Mouse (Mus musculus): ENCODE results near the gene Gng4. TPM values are rescaled to one million over a fixed set of nuclear protein-coding genes. Genes with fewer than 3 reads are reported as not detected.

Gene Gng4
- polyA plus RNA-seq, 1 experiment from 2014 or later: not detected

DNA sequence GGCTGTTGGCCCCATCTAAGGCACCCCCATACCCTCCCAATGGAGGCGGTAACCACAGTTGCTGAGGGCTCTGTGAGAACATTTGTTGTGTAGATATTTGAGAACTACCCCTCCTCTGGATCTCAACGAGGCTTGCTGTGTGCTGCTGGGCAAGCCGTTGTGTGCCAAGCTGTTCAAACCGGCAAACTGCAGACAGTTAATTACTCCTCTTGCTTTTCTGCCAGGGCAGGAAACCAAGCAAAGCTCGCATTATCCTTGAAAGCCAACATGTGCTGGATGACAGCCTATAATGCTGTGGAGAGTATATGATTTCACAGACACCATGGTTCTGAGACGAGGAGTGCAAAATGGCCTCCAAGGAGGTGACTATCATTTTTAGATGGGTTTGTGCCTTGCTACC lies 42.7 kb downstream of the Gng4 start:
- WGBS: 80% methylated on average over 6 of the region's 6 CpGs
- Histone ChIP-seq H3K27me3 (replicated peaks; ENCODE audit: control insufficient read depth, insufficient read depth, low read length) (no peaks in the 10 kb centered on the region), H3K4me3 (ENCODE audit: low read depth, low read length) (no peak overlapping the region), H3K4me2 (no peak overlapping the region), H3K36me3 (ENCODE audit: control insufficient read depth, insufficient read depth, low read length) (no peaks in the 10 kb centered on the region), H3K9me3 (ENCODE audit: control insufficient read depth, low read length) (no peaks in the 10 kb centered on the region), H3K9ac (ENCODE audit: low read depth, low read length) (no peak overlapping the region), H3K4me1 (replicated peaks; ENCODE audit: control insufficient read depth, insufficient read depth, low read length) (no peaks in the 10 kb centered on the region), H3K27ac (ENCODE audit: low read depth, low read length) (no peak overlapping the region)
- DNase-seq (ENCODE audit: low spot score) (no peak), ATAC-seq (replicated peaks; ENCODE audit: low FRiP score) (no peak)

DNA sequence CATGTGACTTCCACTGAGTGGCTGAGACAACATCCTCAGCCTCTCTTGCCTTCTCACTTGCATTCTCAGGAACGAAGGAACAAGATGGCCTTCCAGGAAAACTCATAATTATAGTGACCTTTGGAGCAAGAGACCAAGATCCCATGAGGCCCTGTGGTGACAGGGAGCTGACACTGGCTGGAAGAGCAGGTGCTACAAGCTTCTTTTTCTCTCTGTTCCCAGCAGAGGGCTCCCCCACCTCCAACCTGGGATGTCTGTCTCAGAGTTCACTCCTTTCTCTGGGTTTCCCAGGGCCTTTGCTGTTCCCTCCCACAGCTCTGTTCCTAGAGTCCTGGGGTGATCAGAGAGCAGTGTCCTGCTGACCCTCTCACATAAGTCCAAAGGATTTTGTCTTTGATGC lies 44.3 kb downstream of the Gng4 start:
- no peak overlapping the region for H3K27ac ChIP-seq (ENCODE audit: low read depth, low read length)
- no peaks in the 10 kb centered on the region for H3K4me1 ChIP-seq (replicated peaks; ENCODE audit: control insufficient read depth, insufficient read depth, low read length)
- DNase-seq (ENCODE audit: low spot score) (no peak), ATAC-seq (replicated peaks; ENCODE audit: low FRiP score) (no peak)
- H3K36me3 ChIP-seq (ENCODE audit: control insufficient read depth, insufficient read depth, low read length): no peaks in the 10 kb centered on the region
- H3K4me3 ChIP-seq (ENCODE audit: low read depth, low read length): no peak overlapping the region
- 30% methylated on average over 1 of the region's 1 CpGs for WGBS
- no peak overlapping the region for H3K4me2 ChIP-seq
- no peak overlapping the region for H3K9ac ChIP-seq (ENCODE audit: low read depth, low read length)
- no peaks in the 10 kb centered on the region for H3K27me3 ChIP-seq (replicated peaks; ENCODE audit: control insufficient read depth, insufficient read depth, low read length)
- no peaks in the 10 kb centered on the region for H3K9me3 ChIP-seq (ENCODE audit: control insufficient read depth, low read length)

DNA sequence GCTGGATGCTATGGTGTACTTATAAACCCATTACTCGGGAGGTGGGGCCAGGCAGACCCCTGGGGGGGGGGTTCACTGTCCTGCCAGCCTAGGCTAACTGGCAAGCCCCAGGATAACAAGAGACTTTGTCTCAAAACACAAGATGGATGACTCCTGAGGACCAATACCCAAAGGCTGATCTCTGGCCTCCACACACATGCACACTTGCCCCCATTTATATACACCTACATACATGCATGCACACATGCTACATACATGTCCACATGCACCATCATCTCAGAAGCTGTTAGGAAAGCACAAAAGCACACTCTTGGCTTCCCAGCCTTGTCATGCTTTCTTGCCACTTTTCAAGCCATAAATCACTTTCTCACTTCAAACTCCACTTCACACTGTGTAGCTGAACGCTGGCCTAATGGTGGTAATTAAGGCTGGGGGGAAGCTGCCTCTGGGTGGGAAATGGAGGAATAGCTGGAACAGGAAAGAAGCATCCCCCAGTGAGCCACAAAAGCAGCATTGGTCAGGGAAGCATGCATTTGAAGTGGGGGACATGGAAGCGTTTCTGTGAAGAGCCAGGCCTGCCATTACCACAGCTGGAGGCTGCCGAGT lies 46.7 kb downstream of the Gng4 start:
- no peak overlapping the region for H3K4me3 ChIP-seq (ENCODE audit: low read depth, low read length)
- no peak overlapping the region for H3K4me2 ChIP-seq
- no peaks in the 10 kb centered on the region for H3K9me3 ChIP-seq (ENCODE audit: control insufficient read depth, low read length)
- no peak overlapping the region for H3K9ac ChIP-seq (ENCODE audit: low read depth, low read length)
- no peaks in the 10 kb centered on the region for H3K4me1 ChIP-seq (replicated peaks; ENCODE audit: control insufficient read depth, insufficient read depth, low read length)
- H3K27ac ChIP-seq (ENCODE audit: low read depth, low read length): no peak overlapping the region
- H3K36me3 ChIP-seq (ENCODE audit: control insufficient read depth, insufficient read depth, low read length): no peaks in the 10 kb centered on the region
- 43% methylated on average over 4 of the region's 4 CpGs for WGBS
- no peaks in the 10 kb centered on the region for H3K27me3 ChIP-seq (replicated peaks; ENCODE audit: control insufficient read depth, insufficient read depth, low read length)
- no peak for ATAC-seq (replicated peaks; ENCODE audit: low FRiP score)
- no peak for DNase-seq (ENCODE audit: low spot score)

DNA sequence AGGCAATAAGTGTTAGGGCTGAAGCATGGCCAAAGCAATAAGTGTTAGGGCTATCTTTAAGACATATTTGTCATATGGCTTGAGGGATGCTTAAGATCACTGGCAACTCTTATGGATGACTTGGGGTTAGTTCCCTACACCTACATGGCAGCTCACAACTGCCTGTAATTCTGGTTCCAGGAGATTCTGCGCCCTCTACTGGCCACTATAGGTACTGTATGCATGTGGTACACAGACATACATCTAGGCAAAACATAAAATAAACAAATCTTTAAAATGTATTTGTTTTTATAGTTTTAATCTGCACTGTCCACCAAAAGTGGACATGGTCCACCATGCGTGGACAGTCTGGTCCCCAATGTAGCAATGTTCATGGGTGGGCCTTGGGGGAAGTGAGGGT lies 51.3 kb downstream of the Gng4 start:
- Histone ChIP-seq H3K4me1 (replicated peaks; ENCODE audit: control insufficient read depth, insufficient read depth, low read length) (no peaks in the 10 kb centered on the region), H3K9ac (ENCODE audit: low read depth, low read length) (no peak overlapping the region), H3K4me3 (ENCODE audit: low read depth, low read length) (no peak overlapping the region), H3K27ac (ENCODE audit: low read depth, low read length) (no peak overlapping the region), H3K9me3 (ENCODE audit: control insufficient read depth, low read length) (no peaks in the 10 kb centered on the region), H3K36me3 (ENCODE audit: control insufficient read depth, insufficient read depth, low read length) (no peaks in the 10 kb centered on the region), H3K27me3 (replicated peaks; ENCODE audit: control insufficient read depth, insufficient read depth, low read length) (no peaks in the 10 kb centered on the region), H3K4me2 (no peak overlapping the region)
- no peak for DNase-seq (ENCODE audit: low spot score)
- ATAC-seq (replicated peaks; ENCODE audit: low FRiP score): no peak
- 53% methylated on average over 2 of the region's 2 CpGs for WGBS

DNA sequence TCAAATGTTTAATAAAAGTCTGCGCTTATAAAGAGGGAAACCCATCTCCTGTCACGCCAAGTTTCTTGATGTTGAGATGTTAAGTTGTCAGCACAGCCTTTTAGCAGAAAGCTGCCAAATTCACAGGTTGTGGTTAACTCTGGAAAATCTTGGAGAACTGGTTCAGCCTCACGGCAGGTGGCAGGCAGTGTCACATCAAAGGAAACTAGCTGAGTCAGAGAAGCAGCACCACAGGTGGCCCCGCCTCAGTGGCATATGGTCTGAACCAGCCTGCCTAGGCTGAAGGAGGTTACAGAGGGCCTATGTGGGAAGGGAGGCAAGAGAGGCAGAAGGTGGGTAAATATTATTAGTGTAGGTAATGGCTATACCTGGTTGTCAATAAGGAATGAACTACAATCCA lies 61.2 kb downstream of the Gng4 start:
- ATAC-seq (replicated peaks; ENCODE audit: low FRiP score) (no peak), DNase-seq (ENCODE audit: low spot score) (no peak)
- H3K4me3 ChIP-seq (ENCODE audit: low read depth, low read length): no peak overlapping the region
- no peaks in the 10 kb centered on the region for H3K27me3 ChIP-seq (replicated peaks; ENCODE audit: control insufficient read depth, insufficient read depth, low read length)
- no peak overlapping the region for H3K4me2 ChIP-seq
- H3K9ac ChIP-seq (ENCODE audit: low read depth, low read length): no peak overlapping the region
- H3K36me3 ChIP-seq (ENCODE audit: control insufficient read depth, insufficient read depth, low read length): no peaks in the 10 kb centered on the region
- H3K4me1 ChIP-seq (replicated peaks; ENCODE audit: control insufficient read depth, insufficient read depth, low read length): no peaks in the 10 kb centered on the region
- H3K9me3 ChIP-seq (ENCODE audit: control insufficient read depth, low read length): no peaks in the 10 kb centered on the region
- H3K27ac ChIP-seq (ENCODE audit: low read depth, low read length): no peak overlapping the region
- 51% methylated on average over 4 of the region's 4 CpGs for WGBS

DNA sequence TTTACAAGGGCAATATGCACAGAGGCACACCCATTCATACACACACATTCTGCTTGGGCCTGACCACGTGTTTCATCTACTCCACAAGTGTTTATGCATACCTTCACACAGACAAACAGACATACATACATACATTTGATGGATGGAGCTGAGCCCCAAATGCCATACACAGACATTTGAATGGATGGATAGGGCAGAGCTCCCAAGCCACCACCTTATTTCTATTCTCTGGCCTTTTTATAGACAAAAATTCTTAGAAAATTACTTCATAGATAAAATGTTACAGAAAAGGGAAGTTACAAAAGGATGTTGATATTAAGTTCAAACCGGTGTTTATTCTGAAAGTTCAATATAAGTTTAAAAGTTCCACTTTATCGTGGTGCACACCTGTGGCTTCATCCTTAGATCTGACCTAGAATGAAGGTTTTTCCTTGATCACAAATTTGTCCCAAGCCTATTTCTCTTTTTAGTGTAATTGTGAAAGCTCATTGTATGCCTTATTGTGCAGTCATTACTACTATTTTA lies 63.3 kb downstream of the Gng4 start:
- H3K4me1 ChIP-seq (replicated peaks; ENCODE audit: control insufficient read depth, insufficient read depth, low read length): no peaks in the 10 kb centered on the region
- H3K27ac ChIP-seq (ENCODE audit: low read depth, low read length): no peak overlapping the region
- H3K36me3 ChIP-seq (ENCODE audit: control insufficient read depth, insufficient read depth, low read length): no peaks in the 10 kb centered on the region
- H3K4me2 ChIP-seq: no peak overlapping the region
- ATAC-seq (replicated peaks; ENCODE audit: low FRiP score) (no peak), DNase-seq (ENCODE audit: low spot score) (no peak)
- no peak overlapping the region for H3K4me3 ChIP-seq (ENCODE audit: low read depth, low read length)
- H3K27me3 ChIP-seq (replicated peaks; ENCODE audit: control insufficient read depth, insufficient read depth, low read length): no peaks in the 10 kb centered on the region
- WGBS: 73% methylated on average over 3 of the region's 3 CpGs
- H3K9me3 ChIP-seq (ENCODE audit: control insufficient read depth, low read length): no peaks in the 10 kb centered on the region
- H3K9ac ChIP-seq (ENCODE audit: low read depth, low read length): no peak overlapping the region

DNA sequence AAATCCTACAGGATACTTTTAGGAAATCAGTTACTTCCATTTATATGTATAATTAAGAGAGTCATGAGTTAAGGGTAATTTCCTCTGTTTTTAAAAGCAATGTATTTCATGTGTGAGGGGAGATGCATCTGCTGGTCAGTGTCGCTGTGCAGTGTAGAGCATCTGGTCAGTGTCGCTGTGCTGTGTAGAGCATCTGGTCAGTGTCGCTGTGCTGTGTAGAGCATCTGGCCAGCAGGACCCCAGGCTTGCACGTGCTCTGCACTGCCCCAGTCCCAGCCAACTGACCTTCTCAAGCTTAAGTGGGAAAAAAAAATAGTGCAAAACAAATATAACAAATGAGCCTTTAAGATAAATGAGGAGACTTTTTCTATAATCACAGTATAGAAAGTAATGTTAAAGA lies 73.3 kb downstream of the Gng4 start:
- H3K4me1 ChIP-seq (replicated peaks; ENCODE audit: control insufficient read depth, insufficient read depth, low read length): no peaks in the 10 kb centered on the region
- no peaks in the 10 kb centered on the region for H3K9me3 ChIP-seq (ENCODE audit: control insufficient read depth, low read length)
- H3K4me2 ChIP-seq: no peak overlapping the region
- no peaks in the 10 kb centered on the region for H3K36me3 ChIP-seq (ENCODE audit: control insufficient read depth, insufficient read depth, low read length)
- DNase-seq (ENCODE audit: low spot score) (no peak), ATAC-seq (replicated peaks; ENCODE audit: low FRiP score) (no peak)
- no peak overlapping the region for H3K27ac ChIP-seq (ENCODE audit: low read depth, low read length)
- H3K27me3 ChIP-seq (replicated peaks; ENCODE audit: control insufficient read depth, insufficient read depth, low read length): no peaks in the 10 kb centered on the region
- WGBS: 62% methylated on average over 4 of the region's 4 CpGs
- no peak overlapping the region for H3K4me3 ChIP-seq (ENCODE audit: low read depth, low read length)
- no peak overlapping the region for H3K9ac ChIP-seq (ENCODE audit: low read depth, low read length)

DNA sequence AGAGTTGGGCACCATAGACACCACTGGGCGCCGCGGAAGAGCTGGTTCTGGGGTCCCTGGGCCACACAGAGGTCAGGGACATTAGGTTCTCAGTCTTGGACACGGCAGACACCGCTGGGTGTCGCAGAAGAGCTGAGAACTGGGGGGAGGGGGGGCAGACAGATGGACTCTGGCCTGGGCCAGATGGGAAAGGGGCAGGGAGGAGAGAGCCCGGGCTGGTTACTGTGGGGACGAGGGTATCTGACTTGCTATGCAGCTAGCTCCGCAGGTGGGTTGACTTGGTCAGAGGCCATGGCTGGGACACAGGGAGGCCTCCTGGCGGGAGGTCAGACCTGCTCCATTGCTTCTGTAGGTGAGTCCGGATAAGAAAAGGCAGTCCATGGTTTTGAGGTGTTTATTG lies 78.5 kb downstream of the Gng4 start:
- Histone ChIP-seq H3K27me3 (replicated peaks; ENCODE audit: control insufficient read depth, insufficient read depth, low read length) (no peaks in the 10 kb centered on the region), H3K4me1 (replicated peaks; ENCODE audit: control insufficient read depth, insufficient read depth, low read length) (no peaks in the 10 kb centered on the region), H3K4me3 (ENCODE audit: low read depth, low read length) (no peak overlapping the region), H3K4me2 (no peak overlapping the region), H3K27ac (ENCODE audit: low read depth, low read length) (no peak overlapping the region), H3K36me3 (ENCODE audit: control insufficient read depth, insufficient read depth, low read length) (no peaks in the 10 kb centered on the region), H3K9me3 (ENCODE audit: control insufficient read depth, low read length) (no peaks in the 10 kb centered on the region), H3K9ac (ENCODE audit: low read depth, low read length) (no peak overlapping the region)
- WGBS: 69% methylated on average over 11 of the region's 11 CpGs
- no peak for DNase-seq (ENCODE audit: low spot score)
- 0 out of 2 replicates have a peak, but pooled peaks have one; percentile 26 for ATAC-seq (replicated peaks; ENCODE audit: low FRiP score)

DNA sequence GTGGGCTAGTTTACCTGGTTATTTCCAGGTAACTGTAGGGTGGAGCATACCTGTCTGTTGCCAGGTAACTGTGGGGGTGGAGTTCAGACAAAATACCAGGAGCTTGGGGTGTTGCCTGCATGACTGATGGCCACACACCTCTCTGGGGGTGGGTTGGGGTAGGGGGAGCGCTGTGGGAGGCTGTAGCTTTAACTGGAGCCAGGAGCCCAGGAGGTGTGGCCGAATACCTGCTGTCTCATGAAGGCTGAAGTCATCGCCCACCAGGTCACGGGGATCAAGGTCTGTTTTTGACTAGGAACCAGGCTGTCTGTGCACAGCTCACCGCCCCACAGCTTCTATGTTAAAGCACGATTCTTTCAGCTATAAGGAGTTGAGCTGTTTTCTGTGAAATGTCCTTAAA lies 79.1 kb downstream of the Gng4 start:
- no peak for DNase-seq (ENCODE audit: low spot score)
- no peaks in the 10 kb centered on the region for H3K27me3 ChIP-seq (replicated peaks; ENCODE audit: control insufficient read depth, insufficient read depth, low read length)
- no peaks in the 10 kb centered on the region for H3K9me3 ChIP-seq (ENCODE audit: control insufficient read depth, low read length)
- no peak; the same call in 1 of the 2 replicates for ATAC-seq (replicated peaks; ENCODE audit: low FRiP score)
- H3K4me1 ChIP-seq (replicated peaks; ENCODE audit: control insufficient read depth, insufficient read depth, low read length): no peaks in the 10 kb centered on the region
- no peak overlapping the region for H3K4me3 ChIP-seq (ENCODE audit: low read depth, low read length)
- 53% methylated on average over 6 of the region's 6 CpGs for WGBS
- no peak overlapping the region for H3K4me2 ChIP-seq
- H3K27ac ChIP-seq (ENCODE audit: low read depth, low read length): no peak overlapping the region
- H3K9ac ChIP-seq (ENCODE audit: low read depth, low read length): no peak overlapping the region
- H3K36me3 ChIP-seq (ENCODE audit: control insufficient read depth, insufficient read depth, low read length): no peaks in the 10 kb centered on the region
